Mouse (Mus musculus): ENCODE results near the gene Gm5936.
"Not testable (repeated sequence)": the region's sequence is repeated elsewhere in the genome, so short reads cannot be mapped to it uniquely, and the experiment has no call there.

Gene Gm5936

DNA sequence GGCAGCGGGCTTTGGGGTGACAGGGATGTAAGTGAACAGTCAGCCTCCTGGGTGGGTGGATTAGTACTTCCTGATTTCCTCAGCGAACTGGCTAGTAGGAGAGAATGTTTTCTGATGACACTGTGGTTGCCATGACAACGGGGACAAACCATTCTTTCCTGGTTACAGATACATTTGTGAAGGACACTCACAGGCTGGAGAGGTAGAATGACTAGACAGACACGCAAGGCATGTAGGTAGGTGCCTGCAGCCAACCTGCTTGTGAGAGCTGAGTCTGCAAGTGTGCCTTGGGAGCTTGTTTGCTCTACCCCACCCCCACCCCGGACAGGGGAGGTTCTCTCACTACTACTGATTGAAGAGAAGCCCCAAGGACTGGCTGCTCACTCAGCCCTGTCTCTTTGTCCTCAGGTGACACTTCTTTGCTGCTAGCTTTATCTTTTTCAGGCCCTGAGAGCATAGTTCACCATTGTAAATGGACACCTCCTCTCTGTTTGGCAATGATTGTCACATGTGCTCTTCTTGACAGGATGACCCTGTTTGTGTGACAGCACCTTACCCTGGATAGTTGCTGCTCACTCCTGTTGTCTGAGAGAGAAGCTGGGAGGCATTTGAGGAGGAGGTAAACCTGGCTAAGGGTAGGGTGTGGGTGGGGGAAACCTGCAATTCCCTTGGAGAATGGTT, at the start of gene Gm5936:
Gene Gm5936, plus strand, starts transcription at position 355 of the 681 bp plus-strand sequence.
- not testable (repeated sequence) for TF ChIP-seq GATA4 (IDR thresholded peaks at IDR 0.05; ENCODE audit: insufficient replicate concordance, low read length)

All from liver, adult (tissue).